Mouse (Mus musculus): ENCODE measurements at regions not wholly inside any gene's neighbourhood (a gene's known extent, or its start where the extent isn't known, plus 50 kb on each side); places are given as distances from the start of the nearest gene placed in this dataset.

DNA sequence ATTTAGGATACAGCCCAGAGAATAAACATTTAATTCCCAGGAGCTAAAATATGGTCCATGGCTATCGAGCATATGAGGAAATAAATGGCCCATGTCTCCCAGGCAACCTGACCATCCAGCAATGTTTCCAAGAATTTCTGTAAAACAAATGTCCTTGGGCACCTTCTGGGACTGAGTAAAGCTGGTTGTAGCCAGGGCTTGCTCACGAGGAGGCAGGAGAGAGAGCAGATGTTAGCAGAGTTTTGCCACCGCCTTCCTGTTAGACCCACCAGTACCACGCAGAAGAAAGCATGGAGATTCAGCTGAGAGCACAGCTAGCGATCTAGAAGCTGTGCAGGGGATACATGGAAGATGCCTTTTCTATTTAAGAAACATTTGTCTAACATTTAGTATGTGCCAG lies 70.8 kb upstream of the Srrm4 start:
- TF ChIP-seq E2F4 (IDR thresholded peaks at IDR 0.05; ENCODE audit: insufficient read depth) = no peak
- no peak for TF ChIP-seq MYOG (IDR thresholded peaks at IDR 0.05; ENCODE audit: control insufficient read depth in 1 of 3, insufficient read depth in 1 of 3, insufficient read length in 2 of 3, low read depth in 2 of 3)
- no peak for TF ChIP-seq TCF12 (IDR thresholded peaks at IDR 0.05; ENCODE audit: insufficient read depth, poor library complexity, severe bottlenecking)
- TF ChIP-seq TCF3 (IDR thresholded peaks at IDR 0.05; ENCODE audit: insufficient read length, low read depth) = no peak
- no peak for TF ChIP-seq POLR2AphosphoS2 (IDR thresholded peaks at IDR 0.05; ENCODE audit: insufficient read length, low read depth)
- no peak for TF ChIP-seq POLR2A (IDR thresholded peaks at IDR 0.05; ENCODE audit: insufficient read length, low read depth)
- no peak for TF ChIP-seq MYOD1 (IDR thresholded peaks at IDR 0.05; ENCODE audit: control insufficient read depth in 1 of 3, insufficient read length in 2 of 3, low read depth in 2 of 3)
- no peak for TF ChIP-seq SRF (IDR thresholded peaks at IDR 0.05; ENCODE audit: control insufficient read depth, insufficient read length, low read depth)
- TF ChIP-seq REST (IDR thresholded peaks at IDR 0.05; ENCODE audit: insufficient read depth, insufficient read length) = no peak
- no peak for TF ChIP-seq CEBPB (IDR thresholded peaks at IDR 0.05; ENCODE audit: insufficient read depth, poor library complexity, severe bottlenecking)
- TF ChIP-seq MAX (IDR thresholded peaks at IDR 0.05; ENCODE audit: low read depth) = no peak
- TF ChIP-seq USF1 (IDR thresholded peaks at IDR 0.05; ENCODE audit: low read depth) = no peak
- Histone ChIP-seq H3K4me3 (no peak overlapping the region), H3K79me2 (ENCODE audit: control insufficient read depth, insufficient read depth) (no peaks in the 10 kb centered on the region), H3K27me3 (ENCODE audit: control insufficient read depth, insufficient read depth, insufficient read length) (no peaks in the 10 kb centered on the region), H3K4me2 (ENCODE audit: low read depth) (no peak overlapping the region), H3ac (ENCODE audit: control insufficient read depth, insufficient read length) (no peak overlapping the region), H3K36me3 (ENCODE audit: control insufficient read depth, insufficient read depth) (no peaks in the 10 kb centered on the region)

DNA sequence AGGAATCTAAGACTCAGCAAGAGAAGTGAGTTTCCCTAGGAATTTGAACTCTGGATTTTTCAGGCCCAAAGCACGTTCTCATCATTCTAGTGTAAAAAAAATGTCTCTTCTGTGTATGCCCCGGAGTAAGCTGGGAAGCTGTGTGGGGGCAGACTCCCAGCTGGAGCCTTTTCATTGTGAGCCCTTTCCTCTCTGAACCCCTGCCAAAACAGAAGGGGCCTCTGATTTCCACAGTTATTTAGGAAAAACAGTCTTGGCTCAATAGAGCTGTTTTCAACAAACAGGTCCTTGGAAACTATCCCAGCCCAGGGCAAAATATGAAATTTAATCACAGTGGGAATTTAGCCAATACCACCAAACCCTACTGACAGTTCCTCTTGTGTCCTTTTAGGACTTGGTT lies 70.2 kb upstream of the Srrm4 start:
- Histone ChIP-seq H3K79me2 (ENCODE audit: control insufficient read depth, insufficient read depth) (no peaks in the 10 kb centered on the region), H3K36me3 (ENCODE audit: control insufficient read depth, insufficient read depth) (no peaks in the 10 kb centered on the region), H3K4me2 (ENCODE audit: low read depth) (no peak overlapping the region), H3K27me3 (ENCODE audit: control insufficient read depth, insufficient read depth, insufficient read length) (no peaks in the 10 kb centered on the region), H3ac (ENCODE audit: control insufficient read depth, insufficient read length) (no peak overlapping the region), H3K4me3 (no peak overlapping the region)
- no peak for TF ChIP-seq TCF12 (IDR thresholded peaks at IDR 0.05; ENCODE audit: insufficient read depth, poor library complexity, severe bottlenecking)
- no peak for TF ChIP-seq POLR2AphosphoS2 (IDR thresholded peaks at IDR 0.05; ENCODE audit: insufficient read length, low read depth)
- no peak for TF ChIP-seq SRF (IDR thresholded peaks at IDR 0.05; ENCODE audit: control insufficient read depth, insufficient read length, low read depth)

DNA sequence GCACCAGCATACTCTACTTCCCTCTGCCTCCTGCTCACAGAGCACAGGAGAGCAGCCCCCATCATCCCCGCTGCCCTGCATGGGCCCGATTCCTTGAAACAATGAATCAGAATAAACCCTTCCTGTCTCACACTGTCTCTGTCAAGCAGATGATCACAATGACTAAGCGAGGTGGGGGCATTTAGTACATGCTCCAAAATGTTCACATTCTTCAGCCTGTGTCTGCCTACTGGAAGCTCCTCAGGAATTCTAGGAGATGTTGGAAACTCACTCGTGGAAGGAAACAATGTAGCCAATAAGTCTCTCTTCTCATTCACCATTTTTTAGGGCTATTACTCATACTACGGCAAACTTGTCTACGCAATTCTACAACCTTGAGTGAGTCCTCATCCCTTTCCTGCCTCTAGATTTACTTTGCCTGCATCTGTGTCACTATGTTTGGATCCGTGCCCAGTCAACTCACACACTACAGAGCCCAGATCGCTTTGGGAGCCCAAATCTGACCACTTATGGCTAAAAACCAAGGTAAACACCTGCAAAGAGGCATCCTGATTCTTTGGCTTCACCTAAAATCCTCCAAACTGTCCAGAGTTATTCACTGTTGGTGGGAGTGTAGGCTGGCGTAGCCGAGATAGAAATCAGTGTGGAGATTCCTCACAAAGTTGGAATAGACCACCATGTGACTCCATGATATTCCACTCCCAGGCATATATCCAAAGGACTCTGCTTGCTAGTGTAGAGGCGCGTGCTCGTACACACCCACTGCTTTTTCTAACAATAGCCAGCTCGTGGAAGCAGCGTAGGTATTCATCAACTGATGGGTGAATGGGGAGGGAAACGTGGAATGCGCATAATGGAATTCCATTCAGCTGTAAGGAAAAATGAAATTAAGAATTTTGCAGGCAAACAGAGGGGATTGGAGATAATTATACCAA lies 63.1 kb upstream of the Srrm4 start:
- Histone ChIP-seq H3K36me3 (ENCODE audit: control insufficient read depth, insufficient read depth) (no peaks in the 10 kb centered on the region), H3ac (ENCODE audit: control insufficient read depth, insufficient read length) (no peak overlapping the region), H3K79me2 (ENCODE audit: control insufficient read depth, insufficient read depth) (no peaks in the 10 kb centered on the region), H3K27me3 (ENCODE audit: control insufficient read depth, insufficient read depth, insufficient read length) (no peaks in the 10 kb centered on the region), H3K4me2 (ENCODE audit: low read depth) (no peak overlapping the region), H3K4me3 (no peak overlapping the region)
- TF ChIP-seq SRF (IDR thresholded peaks at IDR 0.05; ENCODE audit: control insufficient read depth, insufficient read length, low read depth) (no peak), CEBPB (IDR thresholded peaks at IDR 0.05; ENCODE audit: insufficient read depth, poor library complexity, severe bottlenecking) (no peak)

All from myocyte (in vitro differentiated cells).